8 mouse cellular contexts compared by ENCODE assay signal in genomic region chr9:123478586-123479195, GRCm38 (mm10). TPM values are rescaled to one million over a fixed set of nuclear protein-coding genes. Genes with fewer than 3 reads are reported as not detected.
DNase-seq lines count a peak whose midpoint lies in the region; ATAC-seq lines count a peak whose summit lies in the region.

Gene Limd1, plus strand, starts transcription at chr9:123478706.

- peak within 1 kb of the TSS; percentile 85 for H3K9ac ChIP-seq in embryonic facial prominence, embryonic 13.5 days
- peak within 1 kb of the TSS; percentile 87 for H3K9ac ChIP-seq in heart, embryonic 11.5 days (ENCODE audit: low read depth, low read length)
- H3K9ac ChIP-seq in kidney, embryonic 14.5 days (ENCODE audit: low read depth, low read length) = peak within 1 kb of the TSS; percentile 76
- H3K9ac ChIP-seq in liver, embryonic 16.5 days (ENCODE audit: low read depth, low read length) = peak within 1 kb of the TSS; percentile 91
- H3K9ac ChIP-seq in neural tube, embryonic 11.5 days (ENCODE audit: low read length) = peak within 1 kb of the TSS; percentile 77

- peak within 1 kb of the TSS; percentile 74 for H3K4me3 ChIP-seq in embryonic facial prominence, embryonic 13.5 days
- H3K4me3 ChIP-seq in heart, embryonic 11.5 days (ENCODE audit: low read depth, low read length) = peak within 1 kb of the TSS; percentile 71
- H3K4me3 ChIP-seq in kidney, embryonic 14.5 days (ENCODE audit: low read length) = peak within 1 kb of the TSS; percentile 58
- H3K4me3 ChIP-seq in liver, embryonic 16.5 days (ENCODE audit: low read depth, low read length) = peak within 1 kb of the TSS; percentile 85
- H3K4me3 ChIP-seq in neural tube, embryonic 11.5 days (ENCODE audit: low read depth, low read length) = peak within 1 kb of the TSS; percentile 54

- under 1% methylated on average over 44 of the region's 57 CpGs for WGBS in embryonic facial prominence, embryonic 13.5 days
- 0% methylated on average over 40 of the region's 57 CpGs for WGBS in heart, embryonic 11.5 days (ENCODE audit: insufficient replicate concordance)
- WGBS in kidney, embryonic 14.5 days = under 1% methylated on average over 24 of the region's 57 CpGs
- WGBS in liver, embryonic 16.5 days (ENCODE audit: insufficient replicate concordance) = under 1% methylated on average over 36 of the region's 57 CpGs
- WGBS in neural tube, embryonic 11.5 days = under 1% methylated on average over 28 of the region's 57 CpGs

- H3K4me1 ChIP-seq in embryonic facial prominence, embryonic 13.5 days = peaks cover 48% of the 10 kb centered on the region
- H3K4me1 ChIP-seq in heart, embryonic 11.5 days (ENCODE audit: control insufficient read depth, insufficient read depth, low read length) = peaks cover 40% of the 10 kb centered on the region
- peaks cover 34% of the 10 kb centered on the region for H3K4me1 ChIP-seq in kidney, embryonic 14.5 days (ENCODE audit: control insufficient read depth, insufficient read depth, low read length)
- peaks cover 52% of the 10 kb centered on the region for H3K4me1 ChIP-seq in liver, embryonic 16.5 days (ENCODE audit: control insufficient read depth, low read depth, low read length)
- H3K4me1 ChIP-seq in neural tube, embryonic 11.5 days (ENCODE audit: control insufficient read depth, insufficient read depth, low read length) = peaks cover 23% of the 10 kb centered on the region

- peak within 1 kb of the TSS; percentile 93 for H3K4me2 ChIP-seq in embryonic facial prominence, embryonic 13.5 days
- H3K4me2 ChIP-seq in heart, embryonic 11.5 days = peak within 1 kb of the TSS; percentile 96
- peak within 1 kb of the TSS; percentile 71 for H3K4me2 ChIP-seq in kidney, embryonic 14.5 days (replicated peaks; ENCODE audit: low read depth, low read length)
- H3K4me2 ChIP-seq in liver, embryonic 16.5 days (ENCODE audit: low read depth, low read length) = peak within 1 kb of the TSS; percentile 94
- H3K4me2 ChIP-seq in neural tube, embryonic 11.5 days (ENCODE audit: low read depth) = peak within 1 kb of the TSS; percentile 60

- no peaks in the 10 kb centered on the region for H3K27me3 ChIP-seq in embryonic facial prominence, embryonic 13.5 days
- no peaks in the 10 kb centered on the region for H3K27me3 ChIP-seq in heart, embryonic 11.5 days (ENCODE audit: control insufficient read depth, insufficient read depth, low read length)
- no peaks in the 10 kb centered on the region for H3K27me3 ChIP-seq in kidney, embryonic 14.5 days (ENCODE audit: control insufficient read depth, insufficient read depth, low read length)
- no peaks in the 10 kb centered on the region for H3K27me3 ChIP-seq in liver, embryonic 16.5 days (ENCODE audit: control insufficient read depth, insufficient read depth, low read depth, low read length)
- no peaks in the 10 kb centered on the region for H3K27me3 ChIP-seq in neural tube, embryonic 11.5 days (ENCODE audit: control insufficient read depth, insufficient read depth, low read length)

- peak within 1 kb of the TSS; percentile 84 for H3K27ac ChIP-seq in embryonic facial prominence, embryonic 13.5 days
- peak within 1 kb of the TSS; percentile 90 for H3K27ac ChIP-seq in heart, embryonic 11.5 days (ENCODE audit: low read depth, low read length)
- H3K27ac ChIP-seq in kidney, embryonic 14.5 days (ENCODE audit: low read depth, low read length) = peak within 1 kb of the TSS; percentile 85
- H3K27ac ChIP-seq in liver, embryonic 16.5 days (ENCODE audit: low read length) = peak within 1 kb of the TSS; percentile 90
- H3K27ac ChIP-seq in neural tube, embryonic 11.5 days (ENCODE audit: low read depth, low read length) = peak within 1 kb of the TSS; percentile 56; the same call in 1 of the 2 replicates

- H3K36me3 ChIP-seq in embryonic facial prominence, embryonic 13.5 days = peaks cover 17% of the 10 kb centered on the region
- peaks cover 3% of the 10 kb centered on the region; the same call in 1 of the 2 replicates for H3K36me3 ChIP-seq in heart, embryonic 11.5 days (ENCODE audit: control insufficient read depth, insufficient read depth, low read length)
- H3K36me3 ChIP-seq in kidney, embryonic 14.5 days (ENCODE audit: control insufficient read depth, insufficient read depth, low read length) = peaks cover 5% of the 10 kb centered on the region; the same call in 1 of the 2 replicates
- H3K36me3 ChIP-seq in liver, embryonic 16.5 days (ENCODE audit: control insufficient read depth, insufficient read depth) = no peaks in the 10 kb centered on the region
- H3K36me3 ChIP-seq in neural tube, embryonic 11.5 days (ENCODE audit: control insufficient read depth, insufficient read depth, low read length) = peaks cover 3% of the 10 kb centered on the region; the same call in 1 of the 2 replicates

- no peaks in the 10 kb centered on the region for H3K9me3 ChIP-seq in embryonic facial prominence, embryonic 13.5 days
- no peaks in the 10 kb centered on the region for H3K9me3 ChIP-seq in heart, embryonic 11.5 days (replicated peaks; ENCODE audit: control insufficient read depth, low read length)
- H3K9me3 ChIP-seq in kidney, embryonic 14.5 days (ENCODE audit: control insufficient read depth, low read length) = no peaks in the 10 kb centered on the region
- H3K9me3 ChIP-seq in liver, embryonic 16.5 days (replicated peaks; ENCODE audit: control insufficient read depth, low read length) = no peaks in the 10 kb centered on the region
- H3K9me3 ChIP-seq in neural tube, embryonic 11.5 days (ENCODE audit: control insufficient read depth, low read length) = no peaks in the 10 kb centered on the region

- peak; percentile 64; the same call in 1 of the 2 replicates for ATAC-seq in embryonic facial prominence, embryonic 13.5 days (ENCODE audit: insufficient number of reproducible peaks, insufficient read depth, low FRiP score, low TSS enrichment, low read depth)
- ATAC-seq in heart, embryonic 11.5 days (replicated peaks; ENCODE audit: insufficient number of reproducible peaks, low FRiP score, low TSS enrichment) = peak; percentile 89
- ATAC-seq in kidney, embryonic 14.5 days (ENCODE audit: low FRiP score, low TSS enrichment) = peak; percentile 92
- ATAC-seq in liver, embryonic 16.5 days (ENCODE audit: low read depth) = peak; percentile 77
- peak; percentile 84 for ATAC-seq in neural tube, embryonic 11.5 days (ENCODE audit: insufficient read depth, low FRiP score, low TSS enrichment)

- peak; percentile 87 for DNase-seq in A20 (ENCODE audit: low read depth, low spot score)
- peak; percentile 86 for DNase-seq in adrenal gland, adult 2 months
- peak; percentile 79 for DNase-seq in neural tube, embryonic 11.5 days (ENCODE audit: low spot score)
- DNase-seq in testis, postnatal 10 days (ENCODE audit: low spot score) = peak; percentile 78

RNA-seq across cellular contexts. Expression of gene Limd1, which starts in this region (rescaled TPM):
- total RNA-seq in adrenal gland, adult 2 months (2021) = 10 to 100 TPM; 28.7 to 33.0 TPM
- polyA plus RNA-seq in adrenal gland, adult 2 months (2012; rRNA removed) = 30.2 and 48.8 TPM in 2 replicates
- polyA plus RNA-seq in embryonic facial prominence, embryonic 13.5 days (2015; fragmentation: Nextera tagmentation; extraction: Ambion mirVana) = 47.0 and 50.2 TPM in 2 replicates
- 30.9 and 32.4 TPM in 2 replicates for polyA plus RNA-seq in heart, embryonic 11.5 days (2014; fragmentation: Nextera tagmentation; extraction: Ambion mirVana)
- 36.7 and 55.9 TPM in 2 replicates for polyA plus RNA-seq in kidney, embryonic 14.5 days (2014; fragmentation: Nextera tagmentation; extraction: Ambion mirVana)
- polyA plus RNA-seq in liver, embryonic 16.5 days (2015; fragmentation: Nextera tagmentation; extraction: Ambion mirVana) = 20.3 and 22.5 TPM in 2 replicates
- polyA plus RNA-seq in neural tube, embryonic 11.5 days (2014; fragmentation: Nextera tagmentation; extraction: Ambion mirVana) = 48.1 and 52.4 TPM in 2 replicates

Comparison
In these comparisons a context has a peak if more than half of its experiments do, and no peak if none do; other contexts are left out.
1. Peak in every context shown above with its lines: DNase-seq, ATAC-seq, H3K4me3 ChIP-seq and H3K27ac ChIP-seq.